Mouse (Mus musculus): Measurements from ENCODE around the gene Aox2. TPM values are rescaled to one million over a fixed set of nuclear protein-coding genes. Genes with fewer than 3 reads are reported as not detected.
"Not testable (repeated sequence)": the region's sequence is repeated elsewhere in the genome, so short reads cannot be mapped to it uniquely, and the experiment has no call there.

Aox2 gene
- polyA plus RNA-seq, 1 experiment: 0.01 TPM

DNA sequence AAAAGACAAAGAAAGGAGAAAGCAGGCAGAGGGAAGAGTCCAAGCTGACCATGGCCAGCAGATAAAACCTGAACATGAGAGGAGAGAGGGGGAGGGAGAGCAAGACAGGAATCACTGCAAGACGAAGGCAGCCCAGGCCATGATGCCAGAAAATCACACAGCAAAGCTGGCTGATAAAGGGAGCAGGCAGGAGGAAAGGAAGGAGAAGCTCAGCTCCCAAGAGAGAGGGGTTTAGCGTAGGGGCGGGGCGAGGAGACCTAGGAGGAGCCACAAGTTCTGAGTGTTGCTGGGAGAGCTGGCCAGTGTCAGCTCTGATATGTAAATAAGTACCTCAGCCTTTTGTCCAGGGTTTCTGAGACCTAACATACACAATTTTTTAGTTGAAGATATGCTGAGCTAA lies 84.2 kb downstream of the Aox2 start:
- TF ChIP-seq CTCF (IDR thresholded peaks at IDR 0.05; ENCODE audit: extremely low read depth, insufficient read length, insufficient replicate concordance, low read depth, low read length): no peak
- H3K36me3 ChIP-seq (ENCODE audit: control insufficient read depth, insufficient read depth, low read length): no peaks in the 10 kb centered on the region
- 76% methylated on average over 4 of the region's 4 CpGs for WGBS
- H3K4me3 ChIP-seq (ENCODE audit: low read depth, low read length): no peak overlapping the region
- no peaks in the 10 kb centered on the region for H3K27me3 ChIP-seq (ENCODE audit: control insufficient read depth, insufficient read depth, low read length)
- H3K4me1 ChIP-seq (ENCODE audit: control insufficient read depth, insufficient read depth, insufficient read length, low read length): peaks cover 23% of the 10 kb centered on the region; the same call in 1 of the 2 replicates
- H3K27ac ChIP-seq (ENCODE audit: insufficient read depth, low read depth, low read length): no peak overlapping the region

- no peaks in the 10 kb centered on the region for H3K36me3 ChIP-seq (ENCODE audit: control insufficient read depth, insufficient read depth, low read length)
- no peak overlapping the region for H3K27ac ChIP-seq (ENCODE audit: insufficient read depth, low read depth, low read length)
- peaks cover 10% of the 10 kb centered on the region; the same call in 1 of the 2 replicates for H3K4me1 ChIP-seq (ENCODE audit: control insufficient read depth, insufficient read depth, insufficient read length, low read length)
- 95% methylated on average over 12 of the region's 12 CpGs for WGBS
- H3K27me3 ChIP-seq (ENCODE audit: control insufficient read depth, insufficient read depth, low read length): no peaks in the 10 kb centered on the region
- H3K4me3 ChIP-seq (ENCODE audit: low read depth, low read length): no peak overlapping the region
- no peak for TF ChIP-seq POLR2A (IDR thresholded peaks at IDR 0.05; ENCODE audit: low read depth, low read length)
- no peak for TF ChIP-seq CTCF (IDR thresholded peaks at IDR 0.05; ENCODE audit: extremely low read depth, insufficient read length, insufficient replicate concordance, low read depth, low read length)
Observed at GRCm38 (mm10) chr1:58364551-58364950, 86.4 kb downstream of the Aox2 start.

DNA sequence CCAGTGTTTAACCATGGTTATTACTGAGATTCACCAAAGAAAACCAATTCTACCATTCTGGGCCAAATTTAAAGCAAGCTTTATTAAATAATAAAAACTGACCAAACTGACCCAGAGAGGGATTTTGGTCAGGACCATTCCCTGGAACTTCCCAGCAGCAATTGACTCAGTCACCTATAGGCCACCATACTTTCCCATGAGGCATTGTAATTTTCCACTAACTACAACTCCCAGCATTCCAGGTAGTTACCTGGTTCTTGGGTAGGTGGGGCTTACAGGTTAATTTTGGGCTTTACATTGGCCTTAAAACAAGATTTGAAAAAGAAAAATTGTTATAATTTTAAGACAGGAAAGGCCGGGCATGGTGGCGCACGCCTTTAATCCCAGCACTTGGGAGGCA lies 87.7 kb downstream of the Aox2 start:
- Histone ChIP-seq H3K4me1 (ENCODE audit: control insufficient read depth, insufficient read depth, insufficient read length, low read length) (peaks cover 9% of the 10 kb centered on the region; the same call in 1 of the 2 replicates), H3K36me3 (ENCODE audit: control insufficient read depth, insufficient read depth, low read length) (no peaks in the 10 kb centered on the region), H3K4me3 (ENCODE audit: low read depth, low read length) (no peak overlapping the region), H3K27me3 (ENCODE audit: control insufficient read depth, insufficient read depth, low read length) (no peaks in the 10 kb centered on the region), H3K27ac (ENCODE audit: insufficient read depth, low read depth, low read length) (no peak overlapping the region)
- whole genome bisulfite sequencing: 99% methylated on average over 3 of the region's 3 CpGs
- no peak for TF ChIP-seq POLR2A (IDR thresholded peaks at IDR 0.05; ENCODE audit: low read depth, low read length)
- no peak for TF ChIP-seq CTCF (IDR thresholded peaks at IDR 0.05; ENCODE audit: extremely low read depth, insufficient read length, insufficient replicate concordance, low read depth, low read length)

DNA sequence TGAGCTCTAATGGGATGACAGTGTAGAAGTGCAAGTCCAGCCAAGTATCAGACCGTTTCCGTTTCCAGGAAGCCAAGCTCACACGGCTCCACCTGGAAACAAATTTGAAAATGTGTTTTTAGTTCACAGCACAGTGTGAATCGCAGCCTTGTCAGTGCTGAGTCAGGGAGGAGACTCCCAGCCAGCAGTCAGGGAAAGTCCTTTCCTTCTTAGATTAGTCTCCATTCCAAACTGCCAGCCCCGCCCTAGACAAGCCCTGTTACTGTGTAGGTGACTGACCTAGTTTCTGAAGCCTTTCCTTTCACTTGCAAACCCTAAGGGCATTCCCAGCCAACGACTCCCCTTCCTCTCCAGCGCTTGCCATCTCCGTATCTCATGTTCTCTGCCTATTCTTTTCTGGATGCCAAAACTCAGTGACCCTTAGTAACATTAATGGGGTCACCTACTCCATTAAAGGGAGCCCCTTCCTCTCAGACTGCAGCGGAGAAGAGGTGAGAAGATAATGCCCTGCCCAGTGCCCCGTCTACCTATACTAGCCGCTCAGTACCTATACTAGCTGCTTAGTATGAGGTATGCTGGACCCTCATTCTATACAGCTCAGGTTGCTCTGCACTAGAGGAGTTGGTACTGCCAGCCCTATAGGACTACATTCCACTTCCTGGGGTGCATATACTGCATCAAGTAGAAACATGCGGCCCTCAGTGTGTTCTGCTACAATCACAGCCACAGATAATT lies 88.8 kb downstream of the Aox2 start:
- no peak overlapping the region for H3K4me3 ChIP-seq (ENCODE audit: low read depth, low read length)
- 44% methylated on average over 12 of the region's 12 CpGs for WGBS
- no peaks in the 10 kb centered on the region for H3K27me3 ChIP-seq (ENCODE audit: control insufficient read depth, insufficient read depth, low read length)
- TF ChIP-seq CTCF (IDR thresholded peaks at IDR 0.05; ENCODE audit: extremely low read depth, insufficient read length, insufficient replicate concordance, low read depth, low read length) (no peak), POLR2A (IDR thresholded peaks at IDR 0.05; ENCODE audit: low read depth, low read length) (no peak)
- no peaks in the 10 kb centered on the region for H3K36me3 ChIP-seq (ENCODE audit: control insufficient read depth, insufficient read depth, low read length)
- H3K4me1 ChIP-seq (ENCODE audit: control insufficient read depth, insufficient read depth, insufficient read length, low read length): peaks cover 9% of the 10 kb centered on the region; the same call in 1 of the 2 replicates
- peak overlapping the region; percentile 84 for H3K27ac ChIP-seq (ENCODE audit: insufficient read depth, low read depth, low read length)

GRCm38 (mm10) chr1:58369716-58370115 lies 91.6 kb downstream of the Aox2 start:
- Histone ChIP-seq H3K36me3 (ENCODE audit: control insufficient read depth, insufficient read depth, low read length) (no peaks in the 10 kb centered on the region), H3K27me3 (ENCODE audit: control insufficient read depth, insufficient read depth, low read length) (no peaks in the 10 kb centered on the region), H3K27ac (ENCODE audit: insufficient read depth, low read depth, low read length) (no peak overlapping the region), H3K4me3 (ENCODE audit: low read depth, low read length) (no peak overlapping the region), H3K4me1 (ENCODE audit: control insufficient read depth, insufficient read depth, insufficient read length, low read length) (peaks cover 5% of the 10 kb centered on the region; the same call in 1 of the 2 replicates)
- 73% methylated on average over 2 of the region's 2 CpGs for WGBS
- no peak for TF ChIP-seq POLR2A (IDR thresholded peaks at IDR 0.05; ENCODE audit: low read depth, low read length)
- TF ChIP-seq CTCF (IDR thresholded peaks at IDR 0.05; ENCODE audit: extremely low read depth, insufficient read length, insufficient replicate concordance, low read depth, low read length): no peak

DNA sequence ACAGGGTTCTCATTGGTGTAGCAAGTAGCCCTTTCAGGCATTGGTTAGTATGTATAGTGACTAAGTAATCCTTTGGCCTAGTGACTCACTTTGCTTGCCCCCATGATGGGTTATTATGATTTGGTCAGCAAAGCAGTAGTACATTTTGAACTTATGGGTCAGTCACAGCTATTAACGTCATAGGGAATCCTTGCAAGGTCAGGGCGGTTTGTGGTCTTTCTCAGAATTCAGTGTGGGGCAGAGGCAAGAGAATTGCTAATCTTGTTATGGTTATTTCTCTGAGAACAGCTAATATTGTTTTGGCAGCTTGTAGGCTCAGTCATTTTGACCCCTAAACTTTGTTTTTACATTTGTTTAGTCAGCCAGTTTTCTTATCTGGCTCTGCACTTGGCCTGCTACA lies 96.1 kb downstream of the Aox2 start:
- not testable (repeated sequence) for H3K4me3 ChIP-seq (ENCODE audit: low read depth, low read length); H3K27ac ChIP-seq (ENCODE audit: insufficient read depth, low read depth, low read length); H3K4me1 ChIP-seq (ENCODE audit: control insufficient read depth, insufficient read depth, insufficient read length, low read length); H3K36me3 ChIP-seq (ENCODE audit: control insufficient read depth, insufficient read depth, low read length); H3K27me3 ChIP-seq (ENCODE audit: control insufficient read depth, insufficient read depth, low read length)
- 83% methylated on average over 2 of the region's 2 CpGs for WGBS

DNA sequence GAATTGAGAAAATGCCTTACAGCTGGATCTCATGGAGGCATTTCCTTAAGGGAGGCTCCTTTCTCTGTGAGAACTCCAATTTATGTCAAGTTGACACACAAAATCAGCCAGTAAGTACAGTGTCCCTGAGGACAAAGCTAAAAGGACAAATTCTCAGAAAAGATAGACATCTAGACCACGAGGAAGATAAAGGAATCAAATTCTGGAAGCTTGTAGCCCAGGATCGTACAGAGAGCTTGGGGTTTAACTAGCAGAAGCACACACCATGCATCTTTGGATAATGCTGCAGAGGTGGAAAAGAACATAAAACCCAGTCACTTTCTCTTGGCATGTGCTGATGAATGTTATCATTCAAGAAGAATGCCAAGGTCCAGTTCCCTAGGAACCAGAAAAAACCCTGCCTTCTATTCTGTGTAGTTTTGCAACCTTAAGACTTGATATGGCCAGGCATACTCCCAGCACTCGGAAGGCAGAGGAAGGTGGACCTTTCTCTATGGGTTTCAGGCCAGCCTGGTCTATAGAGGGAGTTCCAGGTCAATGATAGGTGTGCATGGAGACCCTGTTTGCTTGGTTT lies 97.5 kb downstream of the Aox2 start:
- Histone ChIP-seq H3K27me3 (ENCODE audit: control insufficient read depth, insufficient read depth, low read length) (no peaks in the 10 kb centered on the region), H3K36me3 (ENCODE audit: control insufficient read depth, insufficient read depth, low read length) (no peaks in the 10 kb centered on the region), H3K4me1 (ENCODE audit: control insufficient read depth, insufficient read depth, insufficient read length, low read length) (no peaks in the 10 kb centered on the region), H3K27ac (ENCODE audit: insufficient read depth, low read depth, low read length) (no peak overlapping the region), H3K4me3 (ENCODE audit: low read depth, low read length) (no peak overlapping the region)
- TF ChIP-seq POLR2A (IDR thresholded peaks at IDR 0.05; ENCODE audit: low read depth, low read length): no peak
- no peak for TF ChIP-seq CTCF (IDR thresholded peaks at IDR 0.05; ENCODE audit: extremely low read depth, insufficient read length, insufficient replicate concordance, low read depth, low read length)
- WGBS: 63% methylated on average over 3 of the region's 3 CpGs
